Mouse (Mus musculus) thymus, adult 2 months (tissue): ENCODE results near the gene Ric1.

Source experiments
- CTCF ChIP-seq: fragments of 200-500 bp; IDR thresholded peaks from 2 replicates; pipeline ENCODE4 v1.5.1; 2012; ENCODE audit warnings: mild to moderate bottlenecking, control low read depth, low read length, moderate library complexity, borderline replicate concordance; ENCODE audit not compliant: control insufficient read depth, poor library complexity, insufficient read depth; ENCODE audit errors: extremely low read depth
- POLR2A ChIP-seq: fragments of 200-500 bp; IDR thresholded peaks from 2 replicates; pipeline ENCODE4 v1.6.1; 2012; ENCODE audit warnings: mild to moderate bottlenecking, low read length, control low read depth, moderate library complexity; ENCODE audit not compliant: control insufficient read depth, poor library complexity, insufficient read depth; ENCODE audit errors: extremely low read depth

- TF ChIP-seq CTCF (no peak), POLR2A (no peak)
Observed at GRCm38 (mm10) chr19:29505617-29506016, 16.5 kb upstream of the Ric1 start.
